8 mouse cellular contexts compared by ENCODE assay signal in genomic region chr14:30888271-30888732, GRCm38 (mm10). TPM values are rescaled to one million over a fixed set of nuclear protein-coding genes. Genes with fewer than 3 reads are reported as not detected.
DNase-seq lines count a peak whose midpoint lies in the region; ATAC-seq and TF ChIP-seq lines count a peak whose summit lies in the region.

No protein-coding gene starts in this region.

- ATAC-seq in lung, postnatal 0 days = peak; percentile 85
- ATAC-seq in inflammation-experienced regulatory T-cells, adult 6 months = no peak
- no peak for ATAC-seq in forebrain, embryonic 11.5 days (replicated peaks; ENCODE audit: low FRiP score)

- TF ChIP-seq CTCF in lung, postnatal 0 days (IDR thresholded peaks at IDR 0.05) = peak; percentile 75

- 0 out of 2 replicates have a peak, but pooled peaks have one; percentile 45 for TF ChIP-seq EP300 in lung, postnatal 0 days (IDR thresholded peaks at IDR 0.05)

- H3K4me3 ChIP-seq in lung, postnatal 0 days (ENCODE audit: low read depth, low read length) = no peak overlapping the region
- H3K4me3 ChIP-seq in forebrain, embryonic 11.5 days (ENCODE audit: low read depth, low read length) = no peak overlapping the region

- no peak overlapping the region for H3K9ac ChIP-seq in lung, postnatal 0 days (replicated peaks; ENCODE audit: low read depth)
- H3K9ac ChIP-seq in forebrain, embryonic 11.5 days (ENCODE audit: low read length) = no peak overlapping the region; the same call in 1 of the 2 replicates

- H3K27ac ChIP-seq in lung, postnatal 0 days (ENCODE audit: low read length) = peak overlapping the region; percentile 61
- no peak overlapping the region for H3K27ac ChIP-seq in forebrain, embryonic 11.5 days (ENCODE audit: low read depth, low read length)

- peak; percentile 47 for DNase-seq in left cerebral cortex, postnatal 4 days
- no peak for DNase-seq in left cerebral cortex, adult 18-20 months (ENCODE audit: low spot score in 2 of 2)
- DNase-seq in adrenal gland, adult 2 months = peak; percentile 81
- peak; percentile 60 for DNase-seq in gastrocnemius, postnatal 14 days
- peak; percentile 27 to 56 for DNase-seq in kidney, adult 8-10 months
- DNase-seq in lung, postnatal 0 days (ENCODE audit: low spot score) = peak; percentile 94
- DNase-seq in forebrain, embryonic 11.5 days (ENCODE audit: low spot score) = no peak

- H3K4me2 ChIP-seq in lung, postnatal 0 days (replicated peaks; ENCODE audit: low read depth, low read length) = peak overlapping the region; percentile 2; the same call in 1 of the 2 replicates
- no peak overlapping the region for H3K4me2 ChIP-seq in forebrain, embryonic 11.5 days (ENCODE audit: low read depth, low read length, severe bottlenecking)

- WGBS in lung, postnatal 0 days = 4% methylated on average over 8 of the region's 9 CpGs
- 22% methylated on average over 9 of the region's 9 CpGs for WGBS in forebrain, embryonic 11.5 days

- peaks cover 10% of the 10 kb centered on the region for H3K4me1 ChIP-seq in lung, postnatal 0 days (ENCODE audit: insufficient read depth, low read depth, low read length)
- H3K4me1 ChIP-seq in forebrain, embryonic 11.5 days (replicated peaks; ENCODE audit: control insufficient read depth, insufficient read depth, low read length) = no peaks in the 10 kb centered on the region

- no peaks in the 10 kb centered on the region for H3K36me3 ChIP-seq in lung, postnatal 0 days (ENCODE audit: insufficient read depth, low read length)
- no peaks in the 10 kb centered on the region for H3K36me3 ChIP-seq in forebrain, embryonic 11.5 days (ENCODE audit: control insufficient read depth, insufficient read depth, low read length)

- intact Hi-C loops in left cerebral cortex, postnatal 4 days (cut with DNase I) = loop anchor here (10.0 kb wide), 1 partner anchor 64 kb away; the partner anchor contains the start of gene Tmem110
- intact Hi-C loops in gastrocnemius, postnatal 14 days (cut with DNase I; ENCODE audit: low total_unique reads) = loop anchor here (10.0 kb wide), 1 partner anchor 56 kb away; the partner anchor contains the start of gene Itih1

- no peaks in the 10 kb centered on the region for H3K27me3 ChIP-seq in lung, postnatal 0 days (replicated peaks; ENCODE audit: insufficient read depth, low read length)
- no peaks in the 10 kb centered on the region for H3K27me3 ChIP-seq in forebrain, embryonic 11.5 days (ENCODE audit: control insufficient read depth, insufficient read depth, low read length)

- no peaks in the 10 kb centered on the region for H3K9me3 ChIP-seq in lung, postnatal 0 days (ENCODE audit: low read length)
- H3K9me3 ChIP-seq in forebrain, embryonic 11.5 days (ENCODE audit: control insufficient read depth, low read length) = no peaks in the 10 kb centered on the region

RNA-seq across cellular contexts. Expression of gene Itih4, which starts 2.0 kb away (rescaled TPM):
- not detected for total RNA-seq in left cerebral cortex, postnatal 4 days (2021)
- under 1 TPM in 1 of 2 experiments, not detected in 1; 0.19 TPM for total RNA-seq in left cerebral cortex, adult 18-20 months (2021)
- 10 to 100 TPM in 1 of 2 experiments, 1 to 10 TPM in 1; 6.2 to 12.7 TPM for total RNA-seq in adrenal gland, adult 2 months (2021)
- polyA plus RNA-seq in adrenal gland, adult 2 months (2012; rRNA removed) = 0.64 and 0.88 TPM in 2 replicates
- not detected for total RNA-seq in gastrocnemius, postnatal 14 days (2021)
- 6.7 and 7.9 TPM in 2 replicates for polyA plus RNA-seq in lung, postnatal 0 days (2015; fragmentation: Nextera tagmentation; extraction: Ambion mirVana)
- polyA plus RNA-seq in inflammation-experienced regulatory T-cells, adult 6 months (2017; shearing (Covaris generic)) = not detected
- not detected in 2 replicates for polyA plus RNA-seq in forebrain, embryonic 11.5 days (2014; fragmentation: Nextera tagmentation; extraction: Ambion mirVana)

RNA-seq across cellular contexts. Expression of gene Mustn1, which starts 9.3 kb away (rescaled TPM):
- total RNA-seq in left cerebral cortex, postnatal 4 days (2021) = 1 to 10 TPM; 1.1 to 1.4 TPM
- total RNA-seq in left cerebral cortex, adult 18-20 months (2021) = 1 to 10 TPM; 2.5 to 3.5 TPM
- 1 to 10 TPM; 1.8 to 5.3 TPM for total RNA-seq in adrenal gland, adult 2 months (2021)
- 3.6 and 3.8 TPM in 2 replicates for polyA plus RNA-seq in adrenal gland, adult 2 months (2012; rRNA removed)
- total RNA-seq in gastrocnemius, postnatal 14 days (2021) = 10 to 100 TPM; 74.0 to 90.1 TPM
- 30.5 and 36.6 TPM in 2 replicates for polyA plus RNA-seq in lung, postnatal 0 days (2015; fragmentation: Nextera tagmentation; extraction: Ambion mirVana)
- 1 to 10 TPM in 2 of 3 experiments, under 1 TPM in 1; 0.49 to 1.3 (median 1.1) TPM for polyA plus RNA-seq in inflammation-experienced regulatory T-cells, adult 6 months (2017; shearing (Covaris generic))
- polyA plus RNA-seq in forebrain, embryonic 11.5 days (2014; fragmentation: Nextera tagmentation; extraction: Ambion mirVana) = 0.51 TPM in 2 replicates

RNA-seq across cellular contexts. Expression of gene Itih3, which starts 35.3 kb away (rescaled TPM):
- 1 to 10 TPM; 2.4 to 3.7 TPM for total RNA-seq in left cerebral cortex, postnatal 4 days (2021)
- 10 to 100 TPM; 25.8 to 32.8 TPM for total RNA-seq in left cerebral cortex, adult 18-20 months (2021)
- total RNA-seq in adrenal gland, adult 2 months (2021) = 1 to 10 TPM in 1 of 2 experiments, under 1 TPM in 1; 0.97 to 2.5 TPM
- 0.18 and 0.19 TPM in 2 replicates for polyA plus RNA-seq in adrenal gland, adult 2 months (2012; rRNA removed)
- total RNA-seq in gastrocnemius, postnatal 14 days (2021) = under 1 TPM; 0.13 to 0.18 TPM
- 2.2 and 2.5 TPM in 2 replicates for polyA plus RNA-seq in lung, postnatal 0 days (2015; fragmentation: Nextera tagmentation; extraction: Ambion mirVana)
- not detected for polyA plus RNA-seq in inflammation-experienced regulatory T-cells, adult 6 months (2017; shearing (Covaris generic))
- polyA plus RNA-seq in forebrain, embryonic 11.5 days (2014; fragmentation: Nextera tagmentation; extraction: Ambion mirVana) = 0.05 and 0.16 TPM in 2 replicates

RNA-seq across cellular contexts. Expression of gene Itih1, which starts 54.8 kb away (rescaled TPM):
- not detected for total RNA-seq in left cerebral cortex, postnatal 4 days (2021)
- total RNA-seq in left cerebral cortex, adult 18-20 months (2021) = not detected
- 1 to 10 TPM in 1 of 2 experiments, not detected in 1; 2.2 TPM for total RNA-seq in adrenal gland, adult 2 months (2021)
- 0.37 TPM in 1 of 2 replicates, not detected in the other for polyA plus RNA-seq in adrenal gland, adult 2 months (2012; rRNA removed)
- total RNA-seq in gastrocnemius, postnatal 14 days (2021) = not detected
- 0.81 and 1.1 TPM in 2 replicates for polyA plus RNA-seq in lung, postnatal 0 days (2015; fragmentation: Nextera tagmentation; extraction: Ambion mirVana)
- not detected for polyA plus RNA-seq in inflammation-experienced regulatory T-cells, adult 6 months (2017; shearing (Covaris generic))
- polyA plus RNA-seq in forebrain, embryonic 11.5 days (2014; fragmentation: Nextera tagmentation; extraction: Ambion mirVana) = not detected in 2 replicates

Comparison
In these comparisons a context has a peak if more than half of its experiments do, and no peak if none do; other contexts are left out.
1. DNase-seq: peak in left cerebral cortex, postnatal 4 days (single experiment), adrenal gland, adult 2 months (single experiment), gastrocnemius, postnatal 14 days (single experiment), kidney, adult 8-10 months (2 of 2) and lung, postnatal 0 days (single experiment); none in left cerebral cortex, adult 18-20 months (0 of 2) and forebrain, embryonic 11.5 days (single experiment).
2. RNA of gene Itih3, which starts 35.3 kb away (total RNA-seq): 25.8 to 32.8 TPM in left cerebral cortex, adult 18-20 months; 2.4 to 3.7 TPM in left cerebral cortex, postnatal 4 days, 0.97 to 2.5 TPM in adrenal gland, adult 2 months and 0.13 to 0.18 TPM in gastrocnemius, postnatal 14 days; every median in the first group is over 4 times any median in the second.
3. RNA of gene Itih4, which starts 2.0 kb away (total RNA-seq): 6.2 to 12.7 TPM in adrenal gland, adult 2 months; 0.19 TPM in left cerebral cortex, adult 18-20 months, not detected in left cerebral cortex, postnatal 4 days and not detected in gastrocnemius, postnatal 14 days; every median in the first group is over 4 times any median in the second.
4. RNA of gene Mustn1, which starts 9.3 kb away (total RNA-seq): 74.0 to 90.1 TPM in gastrocnemius, postnatal 14 days; 1.8 to 5.3 TPM in adrenal gland, adult 2 months, 2.5 to 3.5 TPM in left cerebral cortex, adult 18-20 months and 1.1 to 1.4 TPM in left cerebral cortex, postnatal 4 days; every median in the first group is over 10 times any median in the second.